Mouse (Mus musculus): ENCODE measurements at regions not wholly inside any gene's neighbourhood (a gene's known extent, or its start where the extent isn't known, plus 50 kb on each side); places are given as distances from the start of the nearest gene placed in this dataset.

DNA sequence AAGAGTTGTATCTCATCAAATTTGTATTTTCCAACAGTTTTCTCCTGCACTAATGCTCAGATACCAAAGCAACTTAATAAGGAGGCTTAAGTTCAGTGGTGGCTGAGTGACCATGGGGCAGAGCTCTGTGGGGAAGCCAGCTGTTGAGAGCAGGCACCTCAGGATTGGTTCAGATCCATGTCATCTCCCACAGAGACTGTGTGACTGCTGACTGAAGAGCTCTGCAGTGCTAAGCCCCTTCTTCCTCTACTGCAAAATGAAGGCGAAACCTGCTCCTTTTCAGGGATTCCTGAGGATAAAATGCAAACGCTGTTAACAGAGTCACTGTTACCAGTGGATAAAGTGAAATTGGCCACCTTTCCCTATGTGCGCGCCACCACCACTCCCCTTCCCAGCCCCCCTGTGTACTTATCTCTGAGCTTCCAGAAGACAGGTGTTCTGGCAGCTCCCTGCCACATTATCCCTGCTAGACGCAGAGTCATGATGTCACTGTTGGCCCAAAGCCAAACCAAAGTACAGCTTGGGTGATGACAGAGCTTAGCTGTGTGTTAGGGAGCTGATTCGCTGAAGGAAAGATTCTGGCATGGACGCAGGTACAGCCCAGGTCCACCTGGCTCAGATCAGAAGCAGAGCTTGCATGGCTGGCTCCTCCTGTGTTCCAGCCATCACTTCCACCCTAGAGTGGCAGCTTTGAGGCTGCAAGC lies 472.9 kb downstream of the Tcerg1l start:
- peak; percentile 37; the same call in 1 of the 2 replicates for ATAC-seq (ENCODE audit: insufficient number of reproducible peaks, insufficient read depth, low FRiP score, low read depth)
- H3K9ac ChIP-seq (replicated peaks; ENCODE audit: low read depth, low read length), result no peak overlapping the region
- no peaks in the 10 kb centered on the region for H3K36me3 ChIP-seq (ENCODE audit: control insufficient read depth, insufficient read depth, low read length)
- no peak overlapping the region for H3K4me2 ChIP-seq (replicated peaks; ENCODE audit: low read depth, low read length)
- H3K9me3 ChIP-seq (ENCODE audit: control insufficient read depth, low read depth, low read length), result no peaks in the 10 kb centered on the region
- no peak overlapping the region for H3K4me3 ChIP-seq (ENCODE audit: low read depth, low read length)
- no peaks in the 10 kb centered on the region for H3K4me1 ChIP-seq (ENCODE audit: control insufficient read depth, insufficient read depth, low read length)
- H3K27me3 ChIP-seq (ENCODE audit: control insufficient read depth, insufficient read depth, low read length), result no peaks in the 10 kb centered on the region
- no peak overlapping the region for H3K27ac ChIP-seq (ENCODE audit: low read length)
- WGBS, result 41% methylated on average over 7 of the region's 7 CpGs

DNA sequence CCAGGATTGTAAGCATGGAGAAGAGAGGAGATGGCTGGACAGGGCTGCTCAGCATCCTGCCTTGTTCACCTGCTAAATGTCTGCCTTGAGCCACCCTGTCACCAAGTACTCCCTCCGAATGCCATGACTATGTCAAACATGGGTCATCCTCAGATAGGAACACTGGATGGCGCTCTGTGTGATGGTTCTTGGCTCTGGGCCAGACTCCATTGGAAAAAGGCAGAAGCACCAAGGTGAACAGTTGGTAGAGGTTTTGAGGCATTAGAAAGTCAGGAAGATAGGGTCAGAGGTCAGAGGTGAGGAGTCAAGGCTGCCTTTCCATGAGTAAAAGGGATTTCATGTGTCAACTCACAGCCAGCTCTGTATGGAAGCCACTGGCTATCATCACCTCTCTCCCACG lies 471.9 kb downstream of the Tcerg1l start:
- H3K9me3 ChIP-seq (ENCODE audit: control insufficient read depth, low read depth, low read length), result no peaks in the 10 kb centered on the region
- H3K9ac ChIP-seq (replicated peaks; ENCODE audit: low read depth, low read length), result no peak overlapping the region
- no peaks in the 10 kb centered on the region for H3K4me1 ChIP-seq (ENCODE audit: control insufficient read depth, insufficient read depth, low read length)
- ATAC-seq (ENCODE audit: insufficient number of reproducible peaks, insufficient read depth, low FRiP score, low read depth), result no peak
- WGBS, result 89% methylated on average over 3 of the region's 3 CpGs
- no peaks in the 10 kb centered on the region for H3K36me3 ChIP-seq (ENCODE audit: control insufficient read depth, insufficient read depth, low read length)
- H3K4me3 ChIP-seq (ENCODE audit: low read depth, low read length), result no peak overlapping the region
- H3K4me2 ChIP-seq (replicated peaks; ENCODE audit: low read depth, low read length), result no peak overlapping the region
- no peak overlapping the region for H3K27ac ChIP-seq (ENCODE audit: low read length)
- H3K27me3 ChIP-seq (ENCODE audit: control insufficient read depth, insufficient read depth, low read length), result no peaks in the 10 kb centered on the region

DNA sequence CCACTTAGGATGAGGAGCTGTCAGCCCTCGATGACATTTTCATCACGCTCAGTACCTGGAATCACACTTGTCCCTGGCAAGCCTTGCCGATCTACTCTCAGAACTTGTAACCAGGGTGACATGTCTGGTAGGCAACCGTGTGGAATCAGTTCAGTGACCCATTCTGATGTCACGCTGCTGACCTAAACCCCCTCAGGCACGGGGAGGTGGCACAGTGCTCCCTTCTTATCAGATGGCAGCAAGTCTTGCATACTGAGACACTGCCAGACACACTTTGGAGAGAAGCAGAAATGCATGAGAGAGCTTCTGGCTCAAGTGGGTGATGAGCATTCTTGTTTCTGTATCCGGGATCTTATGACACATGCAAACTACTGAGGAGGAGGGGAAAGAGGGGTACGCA lies 470.2 kb downstream of the Tcerg1l start:
- H3K4me1 ChIP-seq (ENCODE audit: control insufficient read depth, insufficient read depth, low read length), result no peaks in the 10 kb centered on the region

GRCm38 (mm10) chr7:137930200-137930599 lies 467.3 kb downstream of the Tcerg1l start:
- Histone ChIP-seq H3K27me3 (ENCODE audit: control insufficient read depth, insufficient read depth, low read length) (no peaks in the 10 kb centered on the region), H3K9me3 (ENCODE audit: control insufficient read depth, low read depth, low read length) (no peaks in the 10 kb centered on the region), H3K4me1 (ENCODE audit: control insufficient read depth, insufficient read depth, low read length) (no peaks in the 10 kb centered on the region), H3K9ac (replicated peaks; ENCODE audit: low read depth, low read length) (no peak overlapping the region), H3K27ac (ENCODE audit: low read length) (no peak overlapping the region), H3K4me2 (replicated peaks; ENCODE audit: low read depth, low read length) (no peak overlapping the region), H3K36me3 (ENCODE audit: control insufficient read depth, insufficient read depth, low read length) (no peaks in the 10 kb centered on the region), H3K4me3 (ENCODE audit: low read depth, low read length) (no peak overlapping the region)
- 16% methylated on average over 7 of the region's 7 CpGs for WGBS
- ATAC-seq (ENCODE audit: insufficient number of reproducible peaks, insufficient read depth, low FRiP score, low read depth), result no peak

More for the DNA sequence above, 470.2 kb downstream of the Tcerg1l start:
- no peak for ATAC-seq (ENCODE audit: insufficient number of reproducible peaks, insufficient read depth, low FRiP score, low read depth)
- no peaks in the 10 kb centered on the region for H3K9me3 ChIP-seq (ENCODE audit: control insufficient read depth, low read depth, low read length)
- H3K4me3 ChIP-seq (ENCODE audit: low read depth, low read length), result no peak overlapping the region
- no peak overlapping the region for H3K27ac ChIP-seq (ENCODE audit: low read length)
- WGBS, result 68% methylated on average over 8 of the region's 8 CpGs
- H3K36me3 ChIP-seq (ENCODE audit: control insufficient read depth, insufficient read depth, low read length), result no peaks in the 10 kb centered on the region
- no peak overlapping the region for H3K9ac ChIP-seq (replicated peaks; ENCODE audit: low read depth, low read length)
- no peaks in the 10 kb centered on the region for H3K27me3 ChIP-seq (ENCODE audit: control insufficient read depth, insufficient read depth, low read length)
- H3K4me2 ChIP-seq (replicated peaks; ENCODE audit: low read depth, low read length), result no peak overlapping the region

- no peaks in the 10 kb centered on the region for H3K4me1 ChIP-seq (ENCODE audit: control insufficient read depth, insufficient read depth, low read length)
- no peak for ATAC-seq (ENCODE audit: insufficient number of reproducible peaks, insufficient read depth, low FRiP score, low read depth)
- no peak overlapping the region for H3K4me2 ChIP-seq (replicated peaks; ENCODE audit: low read depth, low read length)
- H3K27me3 ChIP-seq (ENCODE audit: control insufficient read depth, insufficient read depth, low read length), result no peaks in the 10 kb centered on the region
- no peaks in the 10 kb centered on the region for H3K9me3 ChIP-seq (ENCODE audit: control insufficient read depth, low read depth, low read length)
- 48% methylated on average over 3 of the region's 3 CpGs for WGBS
- no peak overlapping the region for H3K9ac ChIP-seq (replicated peaks; ENCODE audit: low read depth, low read length)
- H3K36me3 ChIP-seq (ENCODE audit: control insufficient read depth, insufficient read depth, low read length), result no peaks in the 10 kb centered on the region
- H3K27ac ChIP-seq (ENCODE audit: low read length), result no peak overlapping the region
- no peak overlapping the region for H3K4me3 ChIP-seq (ENCODE audit: low read depth, low read length)
Measured at GRCm38 (mm10) chr7:137935896-137936295, 461.6 kb downstream of the Tcerg1l start.

DNA sequence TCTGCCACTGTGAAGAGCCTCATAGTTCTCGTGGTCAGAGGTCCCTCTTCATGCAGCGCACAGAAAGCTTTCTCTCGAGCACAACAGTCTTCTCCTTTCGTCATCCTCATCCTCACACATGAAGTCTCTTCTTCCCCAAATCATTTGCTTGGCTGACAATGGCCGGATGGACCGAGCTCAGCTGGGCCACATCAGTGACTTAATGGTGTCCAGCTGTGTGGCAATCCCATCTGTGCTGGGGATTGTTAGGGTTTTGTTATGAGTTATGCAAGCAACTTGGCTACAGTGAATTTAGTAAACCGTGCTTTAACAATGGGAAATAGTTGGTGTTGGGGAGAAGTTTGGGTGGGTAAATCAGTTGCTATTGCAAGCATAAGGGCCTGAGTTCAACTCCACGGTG lies 458.4 kb downstream of the Tcerg1l start:
- Histone ChIP-seq H3K27me3 (ENCODE audit: control insufficient read depth, insufficient read depth, low read length) (no peaks in the 10 kb centered on the region), H3K9me3 (ENCODE audit: control insufficient read depth, low read depth, low read length) (no peaks in the 10 kb centered on the region), H3K36me3 (ENCODE audit: control insufficient read depth, insufficient read depth, low read length) (no peaks in the 10 kb centered on the region), H3K4me1 (ENCODE audit: control insufficient read depth, insufficient read depth, low read length) (no peaks in the 10 kb centered on the region), H3K27ac (ENCODE audit: low read length) (no peak overlapping the region), H3K9ac (replicated peaks; ENCODE audit: low read depth, low read length) (no peak overlapping the region), H3K4me3 (ENCODE audit: low read depth, low read length) (no peak overlapping the region), H3K4me2 (replicated peaks; ENCODE audit: low read depth, low read length) (no peak overlapping the region)
- WGBS, result 83% methylated on average over 8 of the region's 8 CpGs
- ATAC-seq (ENCODE audit: insufficient number of reproducible peaks, insufficient read depth, low FRiP score, low read depth), result no peak

GRCm38 (mm10) chr7:137940084-137940483 lies 457.4 kb downstream of the Tcerg1l start:
- WGBS, result 54% methylated on average over 5 of the region's 5 CpGs
- H3K9ac ChIP-seq (replicated peaks; ENCODE audit: low read depth, low read length), result no peak overlapping the region

GRCm38 (mm10) chr7:137944991-137945390 lies 452.5 kb downstream of the Tcerg1l start:
- ATAC-seq (ENCODE audit: insufficient number of reproducible peaks, insufficient read depth, low FRiP score, low read depth), result no peak
- Histone ChIP-seq H3K9me3 (ENCODE audit: control insufficient read depth, low read depth, low read length) (no peaks in the 10 kb centered on the region), H3K4me2 (replicated peaks; ENCODE audit: low read depth, low read length) (no peak overlapping the region), H3K27me3 (ENCODE audit: control insufficient read depth, insufficient read depth, low read length) (no peaks in the 10 kb centered on the region), H3K9ac (replicated peaks; ENCODE audit: low read depth, low read length) (no peak overlapping the region), H3K27ac (ENCODE audit: low read length) (no peak overlapping the region), H3K36me3 (ENCODE audit: control insufficient read depth, insufficient read depth, low read length) (no peaks in the 10 kb centered on the region), H3K4me3 (ENCODE audit: low read depth, low read length) (no peak overlapping the region), H3K4me1 (ENCODE audit: control insufficient read depth, insufficient read depth, low read length) (no peaks in the 10 kb centered on the region)
- WGBS, result 84% methylated on average over 2 of the region's 2 CpGs

More at GRCm38 (mm10) chr7:137940084-137940483, 457.4 kb downstream of the Tcerg1l start:
- no peaks in the 10 kb centered on the region for H3K27me3 ChIP-seq (ENCODE audit: control insufficient read depth, insufficient read depth, low read length)
- H3K36me3 ChIP-seq (ENCODE audit: control insufficient read depth, insufficient read depth, low read length), result no peaks in the 10 kb centered on the region
- no peak overlapping the region for H3K4me2 ChIP-seq (replicated peaks; ENCODE audit: low read depth, low read length)
- no peaks in the 10 kb centered on the region for H3K9me3 ChIP-seq (ENCODE audit: control insufficient read depth, low read depth, low read length)
- H3K4me1 ChIP-seq (ENCODE audit: control insufficient read depth, insufficient read depth, low read length), result no peaks in the 10 kb centered on the region
- ATAC-seq (ENCODE audit: insufficient number of reproducible peaks, insufficient read depth, low FRiP score, low read depth), result no peak
- no peak overlapping the region for H3K27ac ChIP-seq (ENCODE audit: low read length)
- no peak overlapping the region for H3K4me3 ChIP-seq (ENCODE audit: low read depth, low read length)

- Histone ChIP-seq H3K4me1 (ENCODE audit: control insufficient read depth, insufficient read depth, low read length) (no peaks in the 10 kb centered on the region), H3K9ac (replicated peaks; ENCODE audit: low read depth, low read length) (no peak overlapping the region), H3K36me3 (ENCODE audit: control insufficient read depth, insufficient read depth, low read length) (no peaks in the 10 kb centered on the region), H3K4me2 (replicated peaks; ENCODE audit: low read depth, low read length) (no peak overlapping the region), H3K27me3 (ENCODE audit: control insufficient read depth, insufficient read depth, low read length) (no peaks in the 10 kb centered on the region), H3K4me3 (ENCODE audit: low read depth, low read length) (no peak overlapping the region), H3K27ac (ENCODE audit: low read length) (no peak overlapping the region), H3K9me3 (ENCODE audit: control insufficient read depth, low read depth, low read length) (no peaks in the 10 kb centered on the region)
- WGBS, result 30% methylated on average over 5 of the region's 5 CpGs
- ATAC-seq (ENCODE audit: insufficient number of reproducible peaks, insufficient read depth, low FRiP score, low read depth), result no peak
Measured at GRCm38 (mm10) chr7:137947424-137947823, 450.1 kb downstream of the Tcerg1l start.
